Comparison of ENCODE assay signal across 16 mouse cellular contexts in genomic region chr17:73163597-73163996, GRCm38 (mm10). TPM values are rescaled to one million over a fixed set of nuclear protein-coding genes. Genes with fewer than 3 reads are reported as not detected.
DNase-seq lines count a peak whose midpoint lies in the region; ATAC-seq lines count a peak whose summit lies in the region.
"Had no signal": no experiment of that assay in that cellular context is flagged by ENCODE, and none has a peak within 500 bp of the region (broad histone marks: within the 10 kb centered on the region; RNA-seq: fewer than 3 reads in every experiment).

No protein-coding gene starts in this region.

- no peak for DNase-seq in heart, postnatal 25 days (ENCODE audit: low spot score)
- DNase-seq in B cell, adult 2 months = peak; percentile 15 to 18
- DNase-seq in thymus, postnatal 10 days (ENCODE audit: low spot score in 2 of 2) = peak; percentile 35 to 56
- no peak for DNase-seq in right cerebral cortex, postnatal 4 days
- no peak for DNase-seq in kidney, adult 18-20 months
- DNase-seq: adrenal gland, postnatal 25 days; cerebellum, adult 9-11 months; kidney, adult 11 months; kidney, postnatal 14 days; liver, postnatal 0 days had no signal

- WGBS in heart, embryonic 15.5 days = 20% methylated on average over 3 of the region's 3 CpGs

- H3K27ac ChIP-seq in heart, embryonic 15.5 days = peak overlapping the region; percentile 15
- H3K27ac ChIP-seq: forebrain, embryonic 13.5 days; limb, embryonic 15.5 days; neural tube, embryonic 12.5 days had no signal

- H3K4me2 ChIP-seq in heart, embryonic 15.5 days = no peak overlapping the region
- H3K4me2 ChIP-seq: forebrain, embryonic 13.5 days; limb, embryonic 15.5 days; neural tube, embryonic 12.5 days had no signal

- H3K4me1 ChIP-seq in heart, embryonic 15.5 days (replicated peaks) = peaks cover 14% of the 10 kb centered on the region
- H3K4me1 ChIP-seq: forebrain, embryonic 13.5 days; neural tube, embryonic 12.5 days had no signal

- peaks cover 10% of the 10 kb centered on the region for H3K36me3 ChIP-seq in heart, embryonic 15.5 days
- H3K36me3 ChIP-seq: neural tube, embryonic 12.5 days had no signal

- ATAC-seq in heart, embryonic 15.5 days (replicated peaks; ENCODE audit: insufficient number of reproducible peaks, insufficient read depth, low FRiP score, low read depth) = no peak
- ATAC-seq in activated CD4-positive, CD25-positive, alpha-beta regulatory T cell, adult 4 months = peak; percentile 26
- ATAC-seq: forebrain, embryonic 13.5 days; liver, postnatal 0 days; midbrain, embryonic 16.5 days had no signal

- H3K4me3 ChIP-seq in heart, embryonic 15.5 days = no peak overlapping the region
- H3K4me3 ChIP-seq: forebrain, embryonic 13.5 days; limb, embryonic 15.5 days; neural tube, embryonic 12.5 days had no signal

- no peaks in the 10 kb centered on the region for H3K27me3 ChIP-seq in heart, embryonic 15.5 days
- H3K27me3 ChIP-seq: forebrain, embryonic 13.5 days; limb, embryonic 15.5 days; neural tube, embryonic 12.5 days had no signal

- intact Hi-C loops in heart, postnatal 25 days (cut with DNase I) = no loop called here

- 0 out of 2 replicates have a peak overlapping the region, but pooled peaks have one; percentile 17 for H3K9ac ChIP-seq in heart, embryonic 15.5 days
- H3K9ac ChIP-seq: forebrain, embryonic 13.5 days; limb, embryonic 15.5 days; liver, postnatal 0 days; neural tube, embryonic 12.5 days had no signal

- H3K9me3 ChIP-seq in heart, embryonic 15.5 days (replicated peaks) = no peaks in the 10 kb centered on the region
- H3K9me3 ChIP-seq: forebrain, embryonic 13.5 days; limb, embryonic 15.5 days; neural tube, embryonic 12.5 days had no signal

RNA-seq across cellular contexts. Expression of gene Lclat1, which starts 55.8 kb away (rescaled TPM):
- 35.9 and 36.3 TPM in 2 replicates for polyA plus RNA-seq in heart, embryonic 15.5 days (2015; fragmentation: Nextera tagmentation; extraction: Ambion mirVana)
- total RNA-seq in heart, postnatal 25 days (2021) = 100 to 1,000 TPM; 107 to 116 TPM
- 10 to 100 TPM; 44.4 to 55.0 TPM for polyA plus RNA-seq in activated CD4-positive, CD25-positive, alpha-beta regulatory T cell, adult 4 months (2017; shearing (Covaris generic))

Comparison
In these comparisons a context has a peak if more than half of its experiments do, and no peak if none do; other contexts are left out.
1. DNase-seq: peak in B cell, adult 2 months (2 of 2) and thymus, postnatal 10 days (2 of 2); none in heart, postnatal 25 days (single experiment), right cerebral cortex, postnatal 4 days (single experiment) and kidney, adult 18-20 months (single experiment).